Mouse (Mus musculus) olfactory bulb, adult 2 months (tissue): ENCODE data around the gene Glrp1.

Source experiments
- CTCF ChIP-seq: fragments of 200-500 bp; IDR thresholded peaks from 2 replicates; pipeline ENCODE4 v1.5.1; 2012; ENCODE audit warnings: low read depth, mild to moderate bottlenecking, low read length, moderate library complexity; ENCODE audit not compliant: insufficient read depth
- POLR2A ChIP-seq: fragments of 200-500 bp; IDR thresholded peaks from 2 replicates; pipeline ENCODE4 v1.6.1; 2012; ENCODE audit warnings: mild to moderate bottlenecking, low read depth, low read length, moderate library complexity; ENCODE audit not compliant: insufficient read depth

- TF ChIP-seq CTCF (no peak), POLR2A (no peak)
These were observed 41.5 kb downstream of the Glrp1 start for GRCm38 (mm10) chr1:88468335-88468734.
